Mouse (Mus musculus) hindbrain, embryonic 12.5 days (tissue): Measurements from ENCODE around the gene Gm9970. TPM values are rescaled to one million over a fixed set of nuclear protein-coding genes. Genes with fewer than 3 reads are reported as not detected.
A peak's percentile ranks its signal among the peaks of the same experiment; 100 is the strongest.

Source experiments
- ATAC-seq: fragments of 200-750 bp; cut with Nextera tagmentation; 2 replicates; pipeline ENCODE4 v1.8.0; 2017; ENCODE audit warnings: moderate TSS enrichment; ENCODE audit not compliant: low FRiP score
- H3K27ac ChIP-seq: fragments of 300-500 bp; sonication (generic); 2 replicates; pipeline ENCODE4 v1.5.1; 2016; ENCODE audit warnings: mild to moderate bottlenecking
- H3K27me3 ChIP-seq: fragments of 300-500 bp; sonication (generic); 2 replicates; pipeline ENCODE4 v1.6.1; 2016; ENCODE audit warnings: mild to moderate bottlenecking
- H3K36me3 ChIP-seq: fragments of 300-500 bp; sonication (generic); 2 replicates; pipeline ENCODE4 v1.6.1; 2016; ENCODE audit warnings: mild to moderate bottlenecking
- H3K4me1 ChIP-seq: fragments of 300-500 bp; sonication (generic); 2 replicates; pipeline ENCODE4 v1.6.1; 2016
- H3K4me2 ChIP-seq: fragments of 300-500 bp; sonication (generic); replicated peaks from 2 replicates; pipeline ENCODE4 v1.6.1; 2016; ENCODE audit warnings: mild to moderate bottlenecking
- H3K4me3 ChIP-seq: fragments of 300-500 bp; sonication (generic); 2 replicates; pipeline ENCODE4 v1.5.1; 2016; ENCODE audit warnings: mild to moderate bottlenecking
- H3K9ac ChIP-seq: fragments of 300-500 bp; sonication (generic); 2 replicates; pipeline ENCODE4 v1.6.1; 2016; ENCODE audit warnings: mild to moderate bottlenecking, moderate library complexity
- H3K9me3 ChIP-seq: fragments of 300-500 bp; sonication (generic); replicated peaks from 2 replicates; pipeline ENCODE4 v1.6.1; 2016; ENCODE audit warnings: mild to moderate bottlenecking
- WGBS: fragments of 180-500 bp; shearing (Covaris S2); methylation state at CpG from one replicate; pipeline ENCODE4 v1.1.7; 2016; 5-methylcytosine and 5-hydroxymethylcytosine counted together
- polyA plus RNA-seq: library from polyadenylated mRNA; unstranded; fragments of >200 nt; fragmentation: Nextera tagmentation; extraction: Ambion mirVana; gene quantifications from 2 replicates; pipeline ENCODE4 v1.2.1, GENCODE M21; 2016

Gene Gm9970
- polyA plus RNA-seq, 1 experiment from 2014 or later, result 0.57 TPM

DNA sequence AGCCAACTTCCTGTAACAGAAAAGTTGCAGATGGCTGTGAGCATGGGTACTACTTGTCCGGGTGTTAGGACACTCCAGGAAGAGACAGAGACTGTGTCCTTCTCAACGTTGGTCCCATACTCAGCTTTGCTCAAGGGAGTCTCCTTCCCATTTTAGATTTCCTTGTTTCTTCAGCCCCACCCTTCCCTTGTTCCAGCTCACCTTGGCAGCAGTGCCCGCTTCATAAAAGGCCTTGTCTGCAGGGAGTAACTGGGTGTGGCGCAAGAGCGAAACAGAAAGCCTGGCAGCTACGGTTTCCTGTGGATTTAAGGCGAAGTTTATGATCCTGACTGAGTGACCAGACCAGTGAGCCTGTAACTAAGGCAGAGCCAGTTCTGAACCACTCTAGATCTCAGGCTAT is 13.4 kb upstream of the Gm9970 start:
- Histone ChIP-seq H3K36me3 (peaks cover 81% of the 10 kb centered on the region), H3K4me2 (no peak overlapping the region), H3K4me1 (peaks cover 17% of the 10 kb centered on the region), H3K27me3 (peaks cover 6% of the 10 kb centered on the region; the same call in 1 of the 2 replicates), H3K9ac (no peak overlapping the region), H3K9me3 (no peaks in the 10 kb centered on the region), H3K4me3 (no peak overlapping the region), H3K27ac (no peak overlapping the region)
- ATAC-seq, result no peak
- 91% methylated on average over 7 of the region's 7 CpGs for WGBS

DNA sequence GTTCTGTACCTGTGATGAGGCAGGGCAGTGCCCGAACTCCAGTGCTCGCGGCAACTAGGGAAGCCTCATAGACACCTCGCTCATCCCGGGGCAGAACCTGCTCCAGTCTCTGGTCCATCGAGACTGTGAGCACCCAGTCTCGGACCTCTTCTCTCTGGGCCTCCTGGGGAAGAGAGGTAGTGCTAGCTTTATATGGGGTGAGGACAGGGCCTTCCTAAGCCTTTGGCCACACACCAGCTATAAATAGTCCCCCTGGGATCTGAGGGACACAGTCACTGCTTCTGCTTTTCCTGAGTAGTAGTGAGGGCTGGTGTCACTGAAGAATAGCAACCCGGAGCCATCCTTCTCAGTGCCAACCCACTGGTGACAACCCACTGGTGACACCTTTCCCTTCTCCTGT is 12.8 kb upstream of the Gm9970 start:
- Histone ChIP-seq H3K9ac (no peak overlapping the region), H3K9me3 (no peaks in the 10 kb centered on the region), H3K4me3 (no peak overlapping the region), H3K27me3 (peaks cover 6% of the 10 kb centered on the region; the same call in 1 of the 2 replicates), H3K27ac (no peak overlapping the region), H3K36me3 (peaks cover 83% of the 10 kb centered on the region), H3K4me2 (no peak overlapping the region), H3K4me1 (peaks cover 17% of the 10 kb centered on the region)
- 96% methylated on average over 8 of the region's 8 CpGs for WGBS
- no peak for ATAC-seq

DNA sequence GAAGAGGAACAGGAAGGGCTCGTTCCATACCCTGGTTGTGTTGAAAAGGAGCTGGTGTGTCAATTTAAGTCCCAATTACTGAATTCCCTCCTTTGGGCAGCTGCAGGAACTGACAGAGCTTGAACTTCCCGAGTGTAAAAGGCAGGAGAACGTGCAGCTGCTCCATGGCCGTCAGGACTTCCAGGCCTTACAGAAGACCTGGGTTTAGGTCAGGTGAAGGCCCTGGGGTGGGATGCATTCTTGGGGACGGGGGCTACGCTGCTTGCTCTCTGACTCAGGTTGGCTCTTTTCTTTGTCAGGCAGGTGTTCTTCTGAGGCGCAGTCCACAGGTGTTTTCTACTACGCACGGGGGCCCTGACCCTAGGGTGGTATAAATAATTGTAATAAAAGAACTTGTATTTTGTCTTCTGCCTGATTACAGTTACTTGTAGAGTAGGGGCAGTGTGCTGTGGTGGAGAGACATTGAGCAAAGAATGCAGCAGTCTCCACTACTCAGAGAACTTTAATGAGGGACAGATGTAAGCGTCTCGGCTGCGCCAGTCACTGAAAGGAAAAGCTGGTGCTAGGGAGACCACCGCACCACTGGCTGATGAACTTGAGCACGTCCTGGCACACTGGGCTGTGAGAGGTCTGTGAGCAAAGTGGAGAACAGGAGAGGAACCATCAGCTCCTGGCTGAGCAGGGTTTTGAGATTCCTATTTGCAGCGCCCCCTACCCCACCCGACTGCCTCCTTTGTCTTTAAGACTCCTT is 11.9 kb upstream of the Gm9970 start:
- WGBS, result 73% methylated on average over 16 of the region's 16 CpGs
- no peaks in the 10 kb centered on the region for H3K9me3 ChIP-seq
- no peak overlapping the region for H3K9ac ChIP-seq
- no peak overlapping the region for H3K4me3 ChIP-seq
- peaks cover 91% of the 10 kb centered on the region for H3K36me3 ChIP-seq
- H3K4me2 ChIP-seq, result no peak overlapping the region
- peaks cover 17% of the 10 kb centered on the region for H3K4me1 ChIP-seq
- peaks cover 6% of the 10 kb centered on the region; the same call in 1 of the 2 replicates for H3K27me3 ChIP-seq
- no peak for ATAC-seq
- no peak overlapping the region for H3K27ac ChIP-seq

DNA sequence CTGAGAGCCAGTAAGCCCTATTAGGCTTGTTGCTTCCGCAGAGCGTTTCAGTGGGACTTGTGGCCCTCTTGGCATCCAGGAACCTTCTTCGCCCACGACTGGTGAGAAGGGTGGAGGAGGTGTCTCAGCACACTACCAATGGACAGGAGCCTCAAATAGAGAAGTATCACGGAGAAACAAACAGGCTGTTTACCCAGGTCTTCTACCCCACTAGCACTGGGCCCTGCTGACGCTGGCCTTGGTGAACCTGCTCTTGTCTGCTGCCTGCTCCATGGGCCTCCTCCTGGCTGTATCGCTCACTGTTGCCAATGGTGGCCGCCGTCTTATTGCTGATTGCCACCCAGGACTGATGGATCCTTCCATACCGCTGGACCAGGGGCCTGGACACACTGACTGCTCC is 11.1 kb upstream of the Gm9970 start:
- H3K4me3 ChIP-seq, result peak overlapping the region; percentile 19
- peak overlapping the region; percentile 39 for H3K4me2 ChIP-seq
- no peak overlapping the region for H3K27ac ChIP-seq
- no peak for ATAC-seq
- H3K9ac ChIP-seq, result no peak overlapping the region
- H3K4me1 ChIP-seq, result peaks cover 17% of the 10 kb centered on the region
- peaks cover 91% of the 10 kb centered on the region for H3K36me3 ChIP-seq
- no peaks in the 10 kb centered on the region for H3K9me3 ChIP-seq
- peaks cover 6% of the 10 kb centered on the region; the same call in 1 of the 2 replicates for H3K27me3 ChIP-seq
- 60% methylated on average over 10 of the region's 10 CpGs for WGBS

DNA sequence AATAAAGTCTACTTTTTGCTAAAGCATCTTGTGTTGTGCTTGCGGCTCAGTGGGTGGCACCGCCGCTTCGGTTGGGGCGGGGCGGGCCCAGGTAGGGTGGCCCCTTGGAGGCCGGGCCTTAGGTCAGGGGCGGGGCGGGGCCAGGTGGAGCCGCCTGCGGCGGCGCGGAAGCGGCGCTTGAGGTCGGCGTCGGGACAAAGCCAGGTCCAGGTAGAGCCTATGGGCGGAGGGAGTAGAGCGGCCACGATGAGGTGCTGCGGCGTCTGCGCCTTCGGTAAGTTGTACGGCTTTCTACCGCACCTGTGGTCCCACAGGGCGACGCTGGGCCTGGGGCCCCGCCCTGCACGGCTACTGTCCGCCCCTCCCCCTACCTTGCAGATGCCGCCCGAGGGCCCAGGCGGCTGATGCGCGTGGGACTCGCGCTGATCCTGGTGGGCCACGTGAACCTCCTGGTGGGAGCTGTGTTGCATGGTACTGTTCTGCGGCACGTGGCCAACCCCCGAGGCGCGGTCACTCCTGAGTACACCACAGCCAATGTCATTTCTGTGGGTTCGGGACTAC is 10.6 kb upstream of the Gm9970 start, which contains the start of gene Krtcap3:
Krtcap3 (plus strand) TSS at position 151 of the 561 bp plus-strand sequence.
- Histone ChIP-seq H3K9me3 (no peaks in the 10 kb centered on the region), H3K27me3 (peaks cover 6% of the 10 kb centered on the region; the same call in 1 of the 2 replicates), H3K4me1 (peaks cover 17% of the 10 kb centered on the region), H3K27ac (no peak within 1 kb of the TSS; the same call in none of the 2 replicates), H3K9ac (0 out of 2 replicates have a peak within 1 kb of the TSS, but pooled peaks have one; percentile 32), H3K4me2 (peak within 1 kb of the TSS; percentile 39), H3K4me3 (peak within 1 kb of the TSS; percentile 19), H3K36me3 (peaks cover 93% of the 10 kb centered on the region)
- WGBS, result 16% methylated on average over 47 of the region's 47 CpGs
- ATAC-seq, result peak; percentile 62; the same call in 1 of the 2 replicates

DNA sequence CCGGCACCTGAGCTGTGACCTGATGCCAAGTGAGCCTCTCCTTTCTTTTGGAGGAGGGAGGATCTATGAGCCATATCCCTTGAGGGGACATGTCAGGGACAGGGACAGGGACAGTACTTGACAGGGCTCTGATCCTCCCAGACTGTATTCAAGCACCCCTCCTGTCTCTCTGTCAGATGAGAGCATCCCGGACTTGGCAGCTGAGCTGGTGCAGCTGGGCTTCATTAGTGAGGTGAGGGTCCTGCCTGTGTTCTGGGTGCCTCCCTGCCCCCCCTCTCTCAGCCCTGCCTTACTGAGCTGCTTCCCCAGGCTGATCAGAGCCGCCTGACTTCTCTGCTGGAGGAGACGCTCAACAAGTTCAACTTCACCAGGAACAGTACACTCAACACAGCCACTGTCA is 9.7 kb upstream of the Gm9970 start:
- H3K27ac ChIP-seq, result no peak overlapping the region
- peaks cover 6% of the 10 kb centered on the region; the same call in 1 of the 2 replicates for H3K27me3 ChIP-seq
- H3K9me3 ChIP-seq, result no peaks in the 10 kb centered on the region
- peaks cover 95% of the 10 kb centered on the region for H3K36me3 ChIP-seq
- H3K4me3 ChIP-seq, result no peak overlapping the region
- ATAC-seq, result peak; percentile 39; the same call in 1 of the 2 replicates
- peaks cover 17% of the 10 kb centered on the region for H3K4me1 ChIP-seq
- 67% methylated on average over 4 of the region's 4 CpGs for WGBS
- no peak overlapping the region for H3K9ac ChIP-seq
- no peak overlapping the region for H3K4me2 ChIP-seq

DNA sequence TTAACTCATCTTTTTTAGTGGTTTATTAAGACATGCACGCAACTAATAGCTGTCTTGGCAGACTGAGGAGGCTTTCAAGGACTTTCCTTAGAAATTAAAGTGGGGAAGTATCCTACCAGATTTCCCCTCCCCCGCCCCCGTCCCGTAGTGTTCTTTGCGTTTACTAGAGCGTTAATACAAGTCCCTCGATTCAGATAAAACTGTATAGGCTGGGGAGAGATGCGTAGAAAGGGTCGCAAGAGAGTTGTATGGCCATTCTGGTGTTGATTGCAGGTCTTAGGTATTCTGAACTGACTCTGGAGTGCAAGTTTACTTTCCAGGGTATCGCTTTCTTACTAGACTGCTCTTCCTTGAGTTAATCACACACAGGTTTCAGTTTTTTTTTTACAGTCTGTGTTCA is 1.2 kb upstream of the Gm9970 start:
- Histone ChIP-seq H3K4me3 (peak overlapping the region; percentile 96), H3K9me3 (no peaks in the 10 kb centered on the region), H3K4me1 (peaks cover 8% of the 10 kb centered on the region), H3K9ac (peak overlapping the region; percentile 97; the same call in 1 of the 2 replicates), H3K36me3 (peaks cover 36% of the 10 kb centered on the region), H3K27ac (no peak overlapping the region), H3K4me2 (peak overlapping the region; percentile 77), H3K27me3 (no peaks in the 10 kb centered on the region)
- 23% methylated on average over 10 of the region's 10 CpGs for WGBS
- ATAC-seq, result no peak

DNA sequence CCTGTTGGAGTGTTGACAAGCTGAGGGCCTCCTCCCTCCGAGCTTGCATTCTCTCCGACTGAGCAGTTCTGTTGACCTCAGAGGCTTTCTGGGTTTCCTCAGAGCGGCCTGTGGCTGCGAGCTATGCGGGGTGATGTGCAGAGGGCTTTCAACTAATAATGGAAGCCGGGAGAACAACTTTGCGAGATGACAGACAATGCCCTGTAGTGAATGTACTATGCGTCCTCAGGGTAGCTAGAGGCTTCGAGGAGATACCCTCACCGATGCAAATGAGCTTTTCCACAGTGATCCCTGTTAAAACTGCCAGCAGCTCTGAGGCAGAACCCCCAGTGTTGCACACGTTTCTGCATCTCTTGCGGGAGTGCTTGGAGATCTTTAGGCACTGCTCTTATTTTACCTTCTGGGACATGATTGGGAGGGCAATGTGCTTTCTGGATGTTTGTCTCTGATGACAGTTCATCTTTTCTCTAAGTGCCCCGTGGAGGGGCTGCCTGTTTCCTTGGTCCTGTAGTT is 546 bp upstream of the Gm9970 start:
- Histone ChIP-seq H3K4me2 (peak overlapping the region; percentile 77), H3K9me3 (no peaks in the 10 kb centered on the region), H3K9ac (peak overlapping the region; percentile 97), H3K27me3 (no peaks in the 10 kb centered on the region), H3K4me3 (peak overlapping the region; percentile 96), H3K27ac (peak overlapping the region; percentile 98), H3K4me1 (peaks cover 8% of the 10 kb centered on the region), H3K36me3 (peaks cover 30% of the 10 kb centered on the region)
- ATAC-seq, result no peak; the same call in 1 of the 2 replicates
- 1% methylated on average over 13 of the region's 13 CpGs for WGBS

DNA sequence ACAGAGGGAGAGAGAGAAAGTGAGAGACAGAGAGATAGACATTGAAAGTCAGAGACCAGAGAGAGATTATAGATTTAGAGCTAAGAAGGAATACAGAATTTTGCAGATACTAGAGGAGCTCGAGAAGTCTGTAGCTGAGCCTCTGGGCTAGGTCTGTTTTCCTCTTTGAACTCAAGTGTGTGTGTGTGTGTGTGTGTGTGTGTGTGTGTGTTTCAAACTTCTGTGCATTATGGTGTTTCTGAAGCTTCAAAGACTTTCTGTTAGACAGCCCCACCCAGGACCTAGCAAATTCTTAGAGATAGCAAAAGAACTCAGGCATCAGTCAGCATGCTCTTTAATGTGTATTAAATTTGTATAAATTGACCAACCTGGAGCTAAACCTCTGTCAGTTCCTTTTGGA is 14.4 kb downstream of the Gm9970 start:
- Histone ChIP-seq H3K9ac (no peak overlapping the region), H3K27ac (no peak overlapping the region), H3K4me2 (no peak overlapping the region), H3K9me3 (no peaks in the 10 kb centered on the region), H3K27me3 (no peaks in the 10 kb centered on the region), H3K36me3 (no peaks in the 10 kb centered on the region), H3K4me3 (no peak overlapping the region), H3K4me1 (no peaks in the 10 kb centered on the region; the same call in 1 of the 2 replicates)
- 83% methylated on average over 1 of the region's 1 CpGs for WGBS
- no peak for ATAC-seq

DNA sequence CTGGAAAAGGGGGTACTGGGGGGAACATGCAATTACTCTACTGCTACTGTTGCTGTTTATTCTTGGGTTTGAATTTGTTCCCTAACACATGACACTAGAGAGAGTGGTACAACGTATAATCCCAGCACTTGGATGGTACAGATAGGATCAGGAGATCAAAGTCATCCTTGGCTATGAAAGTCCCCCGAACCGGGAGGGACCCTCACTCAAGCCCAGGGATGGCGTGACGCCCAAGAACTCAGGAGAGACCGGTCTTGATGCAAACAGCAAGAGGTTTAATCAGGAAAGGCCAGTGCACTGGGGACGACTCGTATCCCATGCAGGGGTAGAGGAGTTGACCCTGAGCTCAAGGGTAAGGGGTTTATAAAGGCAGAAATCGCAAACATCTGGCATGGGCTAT is 18.3 kb downstream of the Gm9970 start:
- Histone ChIP-seq H3K9ac (no peak overlapping the region), H3K4me3 (no peak overlapping the region), H3K27ac (no peak overlapping the region), H3K4me2 (no peak overlapping the region), H3K27me3 (no peaks in the 10 kb centered on the region), H3K36me3 (no peaks in the 10 kb centered on the region), H3K9me3 (no peaks in the 10 kb centered on the region), H3K4me1 (peaks cover 9% of the 10 kb centered on the region)
- 95% methylated on average over 9 of the region's 9 CpGs for WGBS
- no peak for ATAC-seq

DNA sequence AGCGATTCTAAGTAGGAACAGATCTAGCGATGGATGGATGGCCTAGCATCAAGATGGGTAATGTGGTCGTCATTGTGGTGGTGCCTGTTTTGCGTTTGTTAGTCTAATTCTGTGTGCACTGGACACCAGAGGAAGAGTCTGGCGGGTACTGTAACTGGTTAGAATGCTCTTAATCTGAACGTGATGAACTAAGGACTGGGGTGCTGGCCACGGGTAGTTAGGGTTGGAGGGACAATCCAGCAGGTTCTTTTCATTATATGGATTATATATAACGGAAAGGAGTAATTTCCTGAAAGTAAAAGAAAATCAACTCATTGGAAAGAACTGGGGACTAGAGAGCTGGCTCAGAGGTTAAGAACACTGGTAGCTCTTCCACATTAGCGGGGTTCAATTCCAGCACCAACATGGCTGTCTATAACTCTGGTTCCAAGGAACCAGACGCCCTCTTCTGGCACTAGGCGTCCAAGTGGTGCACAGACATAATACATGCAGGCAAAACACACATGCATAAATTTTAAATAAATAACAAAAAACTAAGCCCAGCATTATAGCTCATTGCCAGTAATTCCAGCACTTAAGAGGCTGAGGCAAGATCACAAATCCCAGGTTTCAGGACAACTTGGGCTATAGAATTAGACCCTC is 19.6 kb downstream of the Gm9970 start:
- WGBS, result 15% methylated on average over 11 of the region's 11 CpGs
- H3K4me3 ChIP-seq, result peak overlapping the region; percentile 97
- H3K9me3 ChIP-seq, result no peaks in the 10 kb centered on the region
- peak overlapping the region; percentile 95 for H3K9ac ChIP-seq
- H3K4me2 ChIP-seq, result peak overlapping the region; percentile 83
- peak; percentile 21; the same call in 1 of the 2 replicates for ATAC-seq
- H3K36me3 ChIP-seq, result no peaks in the 10 kb centered on the region
- peak overlapping the region; percentile 96 for H3K27ac ChIP-seq
- H3K4me1 ChIP-seq, result peaks cover 9% of the 10 kb centered on the region
- no peaks in the 10 kb centered on the region for H3K27me3 ChIP-seq
